Mouse (Mus musculus) left cerebral cortex, postnatal 4 days (tissue): ENCODE measurements around the gene Snx19. TPM values are rescaled to one million over a fixed set of nuclear protein-coding genes. Genes with fewer than 3 reads are reported as not detected.

ENCODE experiments used
- DNase-seq: peaks from one replicate; pipeline ENCODE4 v3.0.0-alpha.2; 2022
- intact Hi-C: fragments of 180-260 bp; cut with DNase I; formaldehyde crosslinking; loops from one replicate; pipeline ENCODE4 v1.15.1; 2025
- total RNA-seq, 2 experiments: library from RNA; stranded (reverse); gene quantifications; 2 replicates each; pipeline ENCODE4 v1.2.3; 2021

The Snx19 gene
- total RNA-seq, 2 experiments from 2014 or later, result 28.6 to 31.6 TPM

- no peak for DNase-seq
- intact Hi-C loops, result loop anchor here (2.0 to 5.0 kb wide), 2 partner anchors 457 to 602 kb away; no protein-coding TSS in a partner anchor
Measured at GRCm38 (mm10) chr9:30480043-30480442, 53.1 kb downstream of the Snx19 start.

- DNase-seq, result peak; percentile 96
- intact Hi-C loops, result loop anchor here (2.0 to 5.0 kb wide), 2 partner anchors 456 to 602 kb away; no protein-coding TSS in a partner anchor
Measured at GRCm38 (mm10) chr9:30480464-30480863, 53.6 kb downstream of the Snx19 start.

GRCm38 (mm10) chr9:30482116-30482515 is 55.2 kb downstream of the Snx19 start:
- no peak for DNase-seq

GRCm38 (mm10) chr9:30484183-30484582 is 57.3 kb downstream of the Snx19 start:
- intact Hi-C loops, result loop anchor here (5.0 kb wide), 1 partner anchor 598 kb away; no protein-coding TSS in a partner anchor
- DNase-seq, result no peak

More at GRCm38 (mm10) chr9:30482116-30482515, 55.2 kb downstream of the Snx19 start:
- intact Hi-C loops, result loop anchor here (5.0 kb wide), 1 partner anchor 600 kb away; no protein-coding TSS in a partner anchor

GRCm38 (mm10) chr9:30485161-30485560 is 58.3 kb downstream of the Snx19 start:
- intact Hi-C loops, result no loop called here
- DNase-seq, result no peak

- intact Hi-C loops, result no loop called here
Measured at GRCm38 (mm10) chr9:30488384-30488783, 61.5 kb downstream of the Snx19 start.

GRCm38 (mm10) chr9:30494446-30494845 is 67.5 kb downstream of the Snx19 start:
- intact Hi-C loops, result no loop called here
- DNase-seq, result peak; percentile 6

More at GRCm38 (mm10) chr9:30488384-30488783, 61.5 kb downstream of the Snx19 start:
- no peak for DNase-seq

- intact Hi-C loops, result no loop called here
- DNase-seq, result no peak
Measured at GRCm38 (mm10) chr9:30508966-30509365, 82.1 kb downstream of the Snx19 start.

GRCm38 (mm10) chr9:30515953-30516352 is 89.0 kb downstream of the Snx19 start:
- DNase-seq, result no peak
- intact Hi-C loops, result no loop called here
